Mouse (Mus musculus) megakaryocyte, embryonic 14.5 days (primary cell): ENCODE results near the gene Tpk1.

Experiments used
- FLI1 ChIP-seq: IDR thresholded peaks from 2 replicates; pipeline ENCODE4 v1.6.1; 2012; ENCODE audit warnings: low read length, inconsistent platforms, mixed read lengths
- GATA1 ChIP-seq: IDR thresholded peaks from 3 replicates; pipeline ENCODE4 v1.6.1; 2012; ENCODE audit warnings: mixed read lengths, low read length, inconsistent platforms, borderline replicate concordance

DNA sequence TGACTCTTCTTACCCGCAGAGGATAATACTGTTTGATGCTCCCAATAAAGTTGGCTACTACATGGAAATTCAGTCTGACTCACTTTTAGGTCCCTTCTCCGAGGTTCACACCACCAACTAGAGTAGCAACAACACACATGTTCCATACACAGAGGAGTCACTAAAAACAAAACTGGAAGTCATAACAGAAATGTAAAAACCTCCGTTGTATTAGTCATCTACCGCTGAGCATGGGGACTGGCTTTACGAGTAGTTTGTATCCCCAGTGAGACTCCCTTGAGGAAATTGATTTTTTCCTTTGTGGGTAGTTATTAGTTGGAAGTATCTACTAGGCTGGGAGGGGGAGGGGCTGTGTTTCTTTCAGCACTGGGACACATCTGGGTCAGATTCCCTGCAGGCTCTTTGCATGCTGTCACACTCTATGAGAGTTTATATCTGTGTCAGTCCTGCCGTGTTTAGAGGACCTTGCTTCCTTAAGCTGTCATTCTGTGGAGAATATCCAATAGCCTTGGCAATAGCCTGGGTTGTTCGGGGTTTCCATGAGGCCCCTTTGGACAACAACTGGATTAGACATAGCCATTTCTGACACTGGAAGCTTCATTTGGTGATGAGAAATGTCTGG lies 245.6 kb downstream of the Tpk1 start:
- no peak for TF ChIP-seq GATA1
- no peak for TF ChIP-seq FLI1
